Mouse (Mus musculus): ENCODE data around the gene Saa1.

GRCm38 (mm10) chr7:46723849-46724248 lies 18.9 kb downstream of the Saa1 start:
- TF ChIP-seq CTCF (IDR thresholded peaks at IDR 0.05; ENCODE audit: low read depth, low read length), result no peak
- no peak for TF ChIP-seq POLR2A (IDR thresholded peaks at IDR 0.05; ENCODE audit: extremely low read depth, insufficient read depth, low read length)
